Mouse (Mus musculus) spleen, adult 2 months (tissue): ENCODE measurements around the gene Actr3.

Source experiments
- CTCF ChIP-seq: fragments of 200-500 bp; IDR thresholded peaks from 2 replicates; pipeline ENCODE4 v1.5.1; 2011; ENCODE audit warnings: mild to moderate bottlenecking, inconsistent platforms; ENCODE audit not compliant: insufficient read depth, insufficient read length, insufficient replicate concordance; ENCODE audit errors: extremely low read depth
- POLR2A ChIP-seq: fragments of 200-500 bp; IDR thresholded peaks from 2 replicates; pipeline ENCODE4 v1.6.1; 2011; ENCODE audit warnings: low read depth, low read length, inconsistent platforms

DNA sequence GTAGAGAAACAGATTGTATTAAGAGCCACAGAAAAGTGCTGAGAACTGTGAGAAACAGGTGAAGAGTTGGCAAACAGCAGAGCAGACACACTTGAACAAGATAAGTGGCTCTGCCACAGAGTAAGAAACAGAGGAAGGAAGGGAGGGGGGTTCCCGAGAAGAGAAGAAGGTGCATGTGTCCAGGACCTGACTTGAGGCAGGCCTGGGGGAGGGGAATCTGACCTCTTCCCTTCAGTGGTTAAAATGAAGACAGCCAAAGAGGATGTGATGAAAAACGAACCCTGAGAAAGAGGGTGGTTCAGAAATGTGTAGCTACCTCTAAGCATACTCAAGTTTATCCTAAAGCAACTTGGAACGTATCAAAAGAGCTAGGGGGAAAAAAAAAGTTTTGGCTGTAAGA, 2.4 kb upstream of the Actr3 start:
- TF ChIP-seq POLR2A: no peak
- no peak for TF ChIP-seq CTCF
